Mouse (Mus musculus) MEL-GATA-1-ER (cell line): ENCODE results near the gene Ubap2.

Experiments
- DNase-seq: peaks from one replicate; pipeline ENCODE4 v3.0.0-alpha.2; 2012; ENCODE audit warnings: low read depth; ENCODE audit errors: extremely low read depth

The Ubap2 gene

GRCm38 (mm10) chr4:41274980-41275850 lies at the start of gene Ubap2:
Gene Ubap2, minus strand, starts transcription at chr4:41275144.
- peak; percentile 98 for DNase-seq

GRCm38 (mm10) chr4:41320971-41321370 lies 46.0 kb upstream of the Ubap2 start:
- no peak for DNase-seq

GRCm38 (mm10) chr4:41318267-41318666 lies 43.3 kb upstream of the Ubap2 start:
- DNase-seq = no peak

GRCm38 (mm10) chr4:41315173-41315572 lies 40.2 kb upstream of the Ubap2 start:
- no peak for DNase-seq

- peak; percentile 93 for DNase-seq
Measured at GRCm38 (mm10) chr4:41314141-41315129, 39.5 kb upstream of the Ubap2 start, which contains the start of gene Dcaf12. Gene Dcaf12, minus strand, starts transcription at chr4:41314889.

- no peak for DNase-seq
Measured at GRCm38 (mm10) chr4:41313722-41314121, 38.8 kb upstream of the Ubap2 start.

- no peak for DNase-seq
Measured at GRCm38 (mm10) chr4:41310567-41311563, 35.9 kb upstream of the Ubap2 start.

- no peak for DNase-seq
Measured at GRCm38 (mm10) chr4:41307406-41307805, 32.5 kb upstream of the Ubap2 start.

GRCm38 (mm10) chr4:41304302-41304701 lies 29.4 kb upstream of the Ubap2 start:
- DNase-seq = no peak

GRCm38 (mm10) chr4:41303671-41304070 lies 28.7 kb upstream of the Ubap2 start:
- no peak for DNase-seq

- no peak for DNase-seq
Measured at GRCm38 (mm10) chr4:41298976-41299375, 24.0 kb upstream of the Ubap2 start.

- DNase-seq = no peak
Measured at GRCm38 (mm10) chr4:41295960-41296359, 21.0 kb upstream of the Ubap2 start.

GRCm38 (mm10) chr4:41295507-41295906 lies 20.6 kb upstream of the Ubap2 start:
- DNase-seq = no peak

- DNase-seq = no peak
Measured at GRCm38 (mm10) chr4:41293907-41294306, 19.0 kb upstream of the Ubap2 start.

GRCm38 (mm10) chr4:41289802-41290201 lies 14.9 kb upstream of the Ubap2 start:
- DNase-seq = no peak

- DNase-seq = peak; percentile 41
Measured at GRCm38 (mm10) chr4:41286420-41286819, 11.5 kb upstream of the Ubap2 start.

- no peak for DNase-seq
Measured at GRCm38 (mm10) chr4:41284087-41284486, 9.1 kb upstream of the Ubap2 start.

- no peak for DNase-seq
Measured at GRCm38 (mm10) chr4:41275927-41276326, 983 bp upstream of the Ubap2 start.

GRCm38 (mm10) chr4:41274377-41274979 lies 466 bp downstream of the Ubap2 start:
- peak; percentile 46 for DNase-seq

GRCm38 (mm10) chr4:41268133-41268532 lies 6.8 kb downstream of the Ubap2 start:
- no peak for DNase-seq
